26 mouse cellular contexts compared by ENCODE assay signal in the genomic region with DNA sequence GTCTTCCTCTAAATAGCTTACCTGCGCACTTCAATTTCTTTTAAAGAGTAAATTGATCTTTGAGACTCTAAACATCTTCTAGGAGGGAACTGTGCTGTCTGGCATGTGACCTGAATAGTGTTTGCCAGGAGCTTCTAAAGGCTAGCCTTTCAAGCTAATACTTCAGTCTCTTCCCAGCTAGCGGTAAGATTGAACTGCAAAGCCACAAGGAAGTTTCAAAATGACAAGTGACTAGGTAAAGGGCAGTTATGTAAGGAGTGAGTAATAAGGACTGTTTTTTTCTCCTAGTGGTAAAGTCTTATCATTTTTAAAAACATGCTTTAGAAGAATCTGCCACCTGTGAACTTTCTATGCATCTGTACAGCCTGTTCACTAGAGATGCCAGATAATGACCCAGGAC.
A peak's percentile ranks its signal among the peaks of the same experiment; 100 is the strongest.
DNase-seq lines count a peak whose midpoint lies in the region; ATAC-seq and TF ChIP-seq lines count a peak whose summit lies in the region.
"Had no signal": no experiment of that assay in that cellular context is flagged by ENCODE, and none has a peak within 500 bp of the region (broad histone marks: within the 10 kb centered on the region; RNA-seq: fewer than 3 reads in every experiment).

No protein-coding gene starts in this region.

- H3K27ac ChIP-seq in kidney, embryonic 16.5 days (ENCODE audit: low read length): no peak overlapping the region
- H3K27ac ChIP-seq in CH12.LX (ENCODE audit: insufficient read depth, low read depth): no peak overlapping the region
- H3K27ac ChIP-seq: hindbrain, embryonic 13.5 days; intestine, embryonic 15.5 days; kidney, postnatal 0 days; layer of hippocampus, adult 2 months; neural tube, embryonic 13.5 days; stomach, embryonic 15.5 days had no signal

- TF ChIP-seq RAD21 in CH12.LX (IDR thresholded peaks at IDR 0.05; ENCODE audit: low read depth, low read length): no peak

- TF ChIP-seq EP300 in CH12.LX (IDR thresholded peaks at IDR 0.05; ENCODE audit: low read length): peak; percentile 70

- H3K36me3 ChIP-seq in kidney, embryonic 16.5 days (ENCODE audit: insufficient read depth, low read length): no peaks in the 10 kb centered on the region
- no peaks in the 10 kb centered on the region for H3K36me3 ChIP-seq in CH12.LX (replicated peaks in 1 of 2; ENCODE audit: control insufficient read depth in 1 of 2, insufficient read depth in 1 of 2, low read length in 1 of 2)
- H3K36me3 ChIP-seq: G1E; heart, embryonic 12.5 days; hindbrain, embryonic 13.5 days; intestine, embryonic 15.5 days; neural tube, embryonic 13.5 days; stomach, embryonic 15.5 days had no signal

- no peaks in the 10 kb centered on the region for H3K79me2 ChIP-seq in CH12.LX (replicated peaks; ENCODE audit: control insufficient read depth, extremely low read depth, insufficient read depth, poor library complexity, severe bottlenecking)

- no peak overlapping the region for H3K4me3 ChIP-seq in kidney, embryonic 16.5 days (ENCODE audit: low read length)
- no peak overlapping the region for H3K4me3 ChIP-seq in CH12.LX (replicated peaks in 1 of 3; ENCODE audit: low read depth in 2 of 3, low read length in 2 of 3, poor library complexity in 1 of 3)
- H3K4me3 ChIP-seq: heart, embryonic 12.5 days; hindbrain, embryonic 13.5 days; intestine, embryonic 15.5 days; layer of hippocampus, adult 2 months; neural tube, embryonic 13.5 days; stomach, embryonic 15.5 days had no signal

- no peak overlapping the region for H3K4me2 ChIP-seq in kidney, embryonic 16.5 days (replicated peaks; ENCODE audit: low read depth, low read length)
- no peak overlapping the region for H3K4me2 ChIP-seq in CH12.LX (ENCODE audit: insufficient read depth, low read depth, poor library complexity, severe bottlenecking)
- H3K4me2 ChIP-seq: heart, embryonic 12.5 days; hindbrain, embryonic 13.5 days; intestine, embryonic 15.5 days; neural tube, embryonic 13.5 days; stomach, embryonic 15.5 days had no signal

- no peaks in the 10 kb centered on the region for H3K27me3 ChIP-seq in kidney, embryonic 16.5 days (ENCODE audit: insufficient read depth, low read length)
- no peaks in the 10 kb centered on the region for H3K27me3 ChIP-seq in CH12.LX (replicated peaks)
- H3K27me3 ChIP-seq: hindbrain, embryonic 13.5 days; intestine, embryonic 15.5 days; neural tube, embryonic 13.5 days; Patski; stomach, embryonic 15.5 days had no signal

- DNase-seq in kidney, adult 18-20 months: peak; percentile 8
- DNase-seq in CD4-positive helper T cell, adult 2 months (ENCODE audit: low read depth, low spot score): peak; percentile 61
- peak; percentile 40 for DNase-seq in CH12.LX (ENCODE audit: extremely low read depth)
- DNase-seq in urinary bladder, postnatal 36 days (ENCODE audit: low spot score in 2 of 2): no peak
- DNase-seq in ovary, postnatal 14 days (ENCODE audit: low spot score): no peak
- DNase-seq: cerebellum, adult 9-10 months; gastrocnemius, postnatal 10 days; heart, adult 18-20 months; heart, postnatal 10 days; lung, adult 2 months; midbrain, embryonic 14.5 days; right cerebral cortex, adult 18-20 months; right cerebral cortex, postnatal 4 days; thymus, postnatal 25 days had no signal

- dilution Hi-C loops in CH12.LX (cut with MboI; ENCODE audit: extremely low pct_ligation_motif_present, extremely low pct_unique_long_range_greater_than_20kb, low sequenced_read_pairs): no loop called here

- H3K4me1 ChIP-seq in kidney, embryonic 16.5 days (ENCODE audit: insufficient read depth, low read length): peaks cover 18% of the 10 kb centered on the region
- peaks cover 0 to 11% of the 10 kb centered on the region in 2 experiments; a peak in 2 of 4 replicates for H3K4me1 ChIP-seq in CH12.LX (ENCODE audit: control insufficient read depth in 1 of 2, insufficient read depth in 2 of 2)
- H3K4me1 ChIP-seq: heart, embryonic 12.5 days; hindbrain, embryonic 13.5 days; intestine, embryonic 15.5 days; neural tube, embryonic 13.5 days; stomach, embryonic 15.5 days had no signal

- no peak overlapping the region for H3K9ac ChIP-seq in kidney, embryonic 16.5 days (replicated peaks; ENCODE audit: low read length)
- no peak overlapping the region for H3K9ac ChIP-seq in CH12.LX (ENCODE audit: insufficient read depth, low read depth)
- H3K9ac ChIP-seq: heart, embryonic 12.5 days; hindbrain, embryonic 13.5 days; intestine, embryonic 15.5 days; neural tube, embryonic 13.5 days; stomach, embryonic 15.5 days had no signal

- TF ChIP-seq POLR2A in CH12.LX (IDR thresholded peaks at IDR 0.05; ENCODE audit: low read depth, low read length): no peak

- TF ChIP-seq CTCF in CH12.LX (conservative IDR thresholded peaks at IDR 0.05 in 1 of 2, IDR thresholded peaks at IDR 0.05 in 1 of 2; ENCODE audit: low read depth in 2 of 2, low read length in 2 of 2): no peak

- in situ Hi-C loops in CH12.LX (cut with MboI; ENCODE audit: low pct_ligation_motif_present, low pct_unique_long_range_greater_than_20kb, low sequenced_read_pairs): no loop called here

- 88% methylated on average over 2 of the region's 2 CpGs for WGBS in kidney, embryonic 16.5 days

- ATAC-seq in kidney, embryonic 16.5 days (ENCODE audit: low FRiP score, low TSS enrichment): no peak
- ATAC-seq in megakaryocyte progenitor cell, adult 5-6 weeks (replicated peaks; ENCODE audit: poor library complexity): peak; percentile 29; the same call in 1 of the 2 replicates
- ATAC-seq: forebrain, embryonic 14.5 days; intestine, embryonic 15.5 days; Patski had no signal

- no peaks in the 10 kb centered on the region for H3K9me3 ChIP-seq in kidney, embryonic 16.5 days (ENCODE audit: low read length)
- H3K9me3 ChIP-seq in CH12.LX (replicated peaks; ENCODE audit: low read length): peaks cover 4% of the 10 kb centered on the region
- H3K9me3 ChIP-seq: G1E; heart, embryonic 12.5 days; hindbrain, embryonic 13.5 days; intestine, embryonic 15.5 days; neural tube, embryonic 13.5 days; stomach, embryonic 15.5 days had no signal

TF ChIP-seq in CH12.LX, 34 proteins besides CTCF, POLR2A, EP300 and RAD21:
- TF ChIP-seq MAX (IDR thresholded peaks at IDR 0.05; ENCODE audit: low read length) (no peak), ETS1 (conservative IDR thresholded peaks at IDR 0.05; ENCODE audit: low read depth, low read length) (peak; percentile 38; the same call in 1 of the 2 replicates), TBP (conservative IDR thresholded peaks at IDR 0.05; ENCODE audit: low read depth, low read length) (no peak), JUN (IDR thresholded peaks at IDR 0.05; ENCODE audit: insufficient read depth, low read depth, low read length) (0 out of 2 replicates have a peak, but pooled peaks have one; percentile 41), POLR2AphosphoS2 (IDR thresholded peaks at IDR 0.05; ENCODE audit: low read depth, low read length) (no peak), RCOR1 (conservative IDR thresholded peaks at IDR 0.05; ENCODE audit: low read depth, low read length) (no peak), CHD1 (IDR thresholded peaks at IDR 0.05; ENCODE audit: low read depth, low read length) (no peak), ZNF384 (IDR thresholded peaks at IDR 0.05; ENCODE audit: low read depth, low read length) (peak; percentile 82), KAT2A (IDR thresholded peaks at IDR 0.05; ENCODE audit: insufficient replicate concordance, low read length) (no peak), ZC3H11A (IDR thresholded peaks at IDR 0.05; ENCODE audit: low read depth, low read length) (no peak), JUND (conservative IDR thresholded peaks at IDR 0.05; ENCODE audit: low read depth, low read length) (peak; percentile 83), MAZ (IDR thresholded peaks at IDR 0.05; ENCODE audit: low read depth, low read length) (no peak), SIN3A (IDR thresholded peaks at IDR 0.05; ENCODE audit: low read length) (no peak), TCF12 (IDR thresholded peaks at IDR 0.05; ENCODE audit: low read depth, low read length) (no peak), NELFE (IDR thresholded peaks at IDR 0.05; ENCODE audit: low read depth, low read length) (no peak), IRF4 (IDR thresholded peaks at IDR 0.05; ENCODE audit: low read depth, low read length) (peak; percentile 81), USF2 (conservative IDR thresholded peaks at IDR 0.05; ENCODE audit: low read depth, low read length) (no peak), MYC (IDR thresholded peaks at IDR 0.05; ENCODE audit: low read depth, low read length) (no peak), BHLHE40 (IDR thresholded peaks at IDR 0.05; ENCODE audit: low read depth, low read length) (peak; percentile 53), MAFK (IDR thresholded peaks at IDR 0.05; ENCODE audit: insufficient replicate concordance, low read length) (no peak), SMC3 (IDR thresholded peaks at IDR 0.05; ENCODE audit: low read depth, low read length) (no peak)

Comparison
In these comparisons a context has a peak if more than half of its experiments do, and no peak if none do; other contexts are left out.
1. DNase-seq: peak in kidney, adult 18-20 months (single experiment), CD4-positive helper T cell, adult 2 months (single experiment) and CH12.LX (single experiment); none in urinary bladder, postnatal 36 days (0 of 2) and ovary, postnatal 14 days (single experiment).